ENCODE assay signal across 22 mouse cellular contexts in genomic region chr7:134121397-134121796, GRCm38 (mm10).
DNase-seq lines count a peak whose midpoint lies in the region; ATAC-seq and TF ChIP-seq lines count a peak whose summit lies in the region.
"Had no signal": no experiment of that assay in that cellular context is flagged by ENCODE, and none has a peak within 500 bp of the region (broad histone marks: within the 10 kb centered on the region; RNA-seq: fewer than 3 reads in every experiment).

No protein-coding gene starts in this region.

- H3K27ac ChIP-seq in forebrain, embryonic 14.5 days (ENCODE audit: low read depth, low read length), result no peak overlapping the region
- H3K27ac ChIP-seq in forebrain, embryonic 12.5 days, result no peak overlapping the region
- H3K27ac ChIP-seq in midbrain, postnatal 0 days (ENCODE audit: low read depth, low read length), result no peak overlapping the region
- H3K27ac ChIP-seq in midbrain, embryonic 16.5 days (ENCODE audit: low read length), result no peak overlapping the region
- H3K27ac ChIP-seq: embryonic facial prominence, embryonic 12.5 days; hindbrain, embryonic 13.5 days; intestine, embryonic 15.5 days had no signal

- peak; percentile 77 for ATAC-seq in forebrain, embryonic 14.5 days
- ATAC-seq in forebrain, embryonic 12.5 days (ENCODE audit: low FRiP score), result no peak; the same call in 1 of the 2 replicates
- no peak for ATAC-seq in midbrain, postnatal 0 days (ENCODE audit: low FRiP score)
- ATAC-seq in midbrain, embryonic 16.5 days, result no peak
- ATAC-seq: activated CD4-positive, CD25-positive, alpha-beta regulatory T cell, adult 4 months; intestine, embryonic 15.5 days; Patski had no signal

- no peaks in the 10 kb centered on the region for H3K27me3 ChIP-seq in forebrain, embryonic 14.5 days (replicated peaks; ENCODE audit: control insufficient read depth, insufficient read depth, low read length)
- 0 out of 2 replicates have a peak, but pooled peaks cover 3% of the 10 kb centered on the region for H3K27me3 ChIP-seq in forebrain, embryonic 12.5 days
- no peaks in the 10 kb centered on the region for H3K27me3 ChIP-seq in midbrain, postnatal 0 days (ENCODE audit: insufficient read depth, low read length)
- H3K27me3 ChIP-seq in midbrain, embryonic 16.5 days (ENCODE audit: control insufficient read depth, insufficient read depth, low read depth, low read length), result no peaks in the 10 kb centered on the region
- H3K27me3 ChIP-seq: CH12.LX; embryonic facial prominence, embryonic 12.5 days; hindbrain, embryonic 13.5 days; intestine, embryonic 15.5 days; Patski had no signal

- 0 out of 2 replicates have a peak, but pooled peaks cover 3% of the 10 kb centered on the region for H3K9me3 ChIP-seq in forebrain, embryonic 14.5 days (replicated peaks; ENCODE audit: control insufficient read depth, low read length)
- no peaks in the 10 kb centered on the region for H3K9me3 ChIP-seq in forebrain, embryonic 12.5 days
- no peaks in the 10 kb centered on the region for H3K9me3 ChIP-seq in midbrain, postnatal 0 days (ENCODE audit: low read length)
- H3K9me3 ChIP-seq in midbrain, embryonic 16.5 days (replicated peaks; ENCODE audit: control insufficient read depth, low read length, poor library complexity, severe bottlenecking), result no peaks in the 10 kb centered on the region; the same call in 1 of the 2 replicates
- H3K9me3 ChIP-seq: embryonic facial prominence, embryonic 12.5 days; hindbrain, embryonic 13.5 days; intestine, embryonic 15.5 days had no signal

- H3K4me3 ChIP-seq in forebrain, embryonic 14.5 days (ENCODE audit: low read depth, low read length), result no peak overlapping the region
- H3K4me3 ChIP-seq in forebrain, embryonic 12.5 days (replicated peaks), result no peak overlapping the region
- H3K4me3 ChIP-seq in midbrain, postnatal 0 days (ENCODE audit: low read depth, low read length), result no peak overlapping the region
- no peak overlapping the region for H3K4me3 ChIP-seq in midbrain, embryonic 16.5 days (ENCODE audit: low read depth, low read length)
- H3K4me3 ChIP-seq: embryonic facial prominence, embryonic 12.5 days; hindbrain, embryonic 13.5 days; intestine, embryonic 15.5 days had no signal

- DNase-seq in forebrain, embryonic 14.5 days (ENCODE audit: low spot score), result peak; percentile 78
- peak; percentile 31 for DNase-seq in midbrain, postnatal 0 days (ENCODE audit: low spot score)
- DNase-seq in brain, embryonic 18.5 days (ENCODE audit: low read depth, low spot score), result peak; percentile 20
- DNase-seq in left cerebral cortex, postnatal 36 days (ENCODE audit: low spot score in 2 of 2), result no peak
- no peak for DNase-seq in layer of hippocampus, adult 11-12 months (ENCODE audit: low spot score)
- DNase-seq: adrenal gland, postnatal 14 days; cerebellum, adult 11 months; cerebellum, adult 8-10 months; cerebellum, postnatal 14 days; embryo, embryonic 11 days; gastrocnemius, postnatal 25 days; heart, postnatal 10 days; heart, postnatal 4 days; kidney, adult 18-20 months had no signal

- intact Hi-C loops in left cerebral cortex, postnatal 36 days (cut with DNase I), result no loop called here

- no peak overlapping the region for H3K9ac ChIP-seq in forebrain, embryonic 14.5 days (ENCODE audit: low read length)
- no peak overlapping the region for H3K9ac ChIP-seq in forebrain, embryonic 12.5 days
- H3K9ac ChIP-seq in midbrain, postnatal 0 days (replicated peaks; ENCODE audit: low read length, poor library complexity, severe bottlenecking), result no peak overlapping the region
- H3K9ac ChIP-seq in midbrain, embryonic 16.5 days (ENCODE audit: low read depth, low read length), result no peak overlapping the region
- H3K9ac ChIP-seq: embryonic facial prominence, embryonic 12.5 days; hindbrain, embryonic 13.5 days; intestine, embryonic 15.5 days had no signal

- no peaks in the 10 kb centered on the region for H3K4me1 ChIP-seq in forebrain, embryonic 14.5 days (ENCODE audit: control insufficient read depth, insufficient read depth, low read length)
- peaks cover 8% of the 10 kb centered on the region; the same call in 1 of the 2 replicates for H3K4me1 ChIP-seq in forebrain, embryonic 12.5 days
- no peaks in the 10 kb centered on the region for H3K4me1 ChIP-seq in midbrain, postnatal 0 days (ENCODE audit: insufficient read depth, low read length)
- H3K4me1 ChIP-seq in midbrain, embryonic 16.5 days (ENCODE audit: control insufficient read depth, insufficient read depth, low read length), result no peaks in the 10 kb centered on the region
- H3K4me1 ChIP-seq: embryonic facial prominence, embryonic 12.5 days; hindbrain, embryonic 13.5 days; intestine, embryonic 15.5 days had no signal

- 3% methylated on average over 2 of the region's 2 CpGs for WGBS in forebrain, embryonic 14.5 days
- WGBS in forebrain, embryonic 12.5 days, result 16% methylated on average over 2 of the region's 2 CpGs
- WGBS in midbrain, postnatal 0 days, result 29% methylated on average over 2 of the region's 2 CpGs
- WGBS in midbrain, embryonic 16.5 days, result 38% methylated on average over 2 of the region's 2 CpGs

- H3K36me3 ChIP-seq in forebrain, embryonic 14.5 days (ENCODE audit: control insufficient read depth, insufficient read depth, low read length), result no peaks in the 10 kb centered on the region
- H3K36me3 ChIP-seq in forebrain, embryonic 12.5 days (replicated peaks), result no peaks in the 10 kb centered on the region
- no peaks in the 10 kb centered on the region for H3K36me3 ChIP-seq in midbrain, postnatal 0 days (ENCODE audit: insufficient read depth, low read length)
- H3K36me3 ChIP-seq in midbrain, embryonic 16.5 days (ENCODE audit: control insufficient read depth, insufficient read depth, low read length), result no peaks in the 10 kb centered on the region
- H3K36me3 ChIP-seq: embryonic facial prominence, embryonic 12.5 days; hindbrain, embryonic 13.5 days; intestine, embryonic 15.5 days had no signal

- no peak for TF ChIP-seq CTCF in midbrain, postnatal 0 days (IDR thresholded peaks at IDR 0.05)

- H3K4me2 ChIP-seq in forebrain, embryonic 14.5 days (ENCODE audit: low read length), result no peak overlapping the region
- H3K4me2 ChIP-seq in forebrain, embryonic 12.5 days, result no peak overlapping the region
- H3K4me2 ChIP-seq in midbrain, postnatal 0 days (ENCODE audit: low read depth, low read length, poor library complexity, severe bottlenecking), result no peak overlapping the region
- no peak overlapping the region for H3K4me2 ChIP-seq in midbrain, embryonic 16.5 days (ENCODE audit: low read length)
- H3K4me2 ChIP-seq: embryonic facial prominence, embryonic 12.5 days; hindbrain, embryonic 13.5 days; intestine, embryonic 15.5 days had no signal

Comparison
In these comparisons a context has a peak if more than half of its experiments do, and no peak if none do; other contexts are left out.
1. DNase-seq: peak in forebrain, embryonic 14.5 days (single experiment), midbrain, postnatal 0 days (single experiment) and brain, embryonic 18.5 days (single experiment); none in left cerebral cortex, postnatal 36 days (0 of 2) and layer of hippocampus, adult 11-12 months (single experiment).